Mouse (Mus musculus) hindbrain, embryonic 16.5 days (tissue): ENCODE results near the gene Ear10. TPM values are rescaled to one million over a fixed set of nuclear protein-coding genes. Genes with fewer than 3 reads are reported as not detected.

Experiments
- polyA plus RNA-seq: library from polyadenylated mRNA; unstranded; fragments of >200 nt; fragmentation: Nextera tagmentation; extraction: Ambion mirVana; gene quantifications from 2 replicates; pipeline ENCODE4 v1.2.1, GENCODE M21; 2015

Ear10 gene
- polyA plus RNA-seq, 1 experiment from 2014 or later = not detected

Other genes with a start within 250 kb of the Ear10 start
- not detected in 2 replicates for gene Gm8165, start 246.4 kb downstream of the Ear10 start, polyA plus RNA-seq
- 0.46 and 0.64 TPM in 2 replicates for gene Gm7324, start 225.7 kb downstream of the Ear10 start, polyA plus RNA-seq
- not detected in 2 replicates for gene Gm16506, start 196.1 kb downstream of the Ear10 start, polyA plus RNA-seq
- not detected in 2 replicates for gene Gm6526, start 175.7 kb downstream of the Ear10 start, polyA plus RNA-seq
- gene Gm8180, start 138.8 kb downstream of the Ear10 start, polyA plus RNA-seq = not detected in 2 replicates
- gene Ear1, start 48.0 kb downstream of the Ear10 start, polyA plus RNA-seq = not detected in 2 replicates
- gene Gm8113, start 1.8 kb upstream of the Ear10 start, polyA plus RNA-seq = 4.6 and 5.1 TPM in 2 replicates
- not detected in 2 replicates for gene Ang5, start 33.5 kb upstream of the Ear10 start, polyA plus RNA-seq
- gene Ang6, start 78.7 kb upstream of the Ear10 start, polyA plus RNA-seq = not detected in 2 replicates
- not detected in 2 replicates for gene Ear2, start 179.1 kb upstream of the Ear10 start, polyA plus RNA-seq
- gene Gm3327, start 200.3 kb upstream of the Ear10 start, polyA plus RNA-seq = not detected in 2 replicates